Mouse (Mus musculus) liver, adult 2 months (tissue): Measurements from ENCODE around the gene Nkiras1.
"Not testable (repeated sequence)": the region's sequence is repeated elsewhere in the genome, so short reads cannot be mapped to it uniquely, and the experiment has no call there.

ENCODE experiments used
- CTCF ChIP-seq: fragments of 200-500 bp; IDR thresholded peaks from 2 replicates; pipeline ENCODE4 v1.5.1; 2011; ENCODE audit warnings: low read depth, low read length, control low read depth
- POLR2A ChIP-seq: fragments of 200-500 bp; IDR thresholded peaks from 2 replicates; pipeline ENCODE4 v1.6.1; 2011; ENCODE audit warnings: low read length, control low read depth; ENCODE audit not compliant: insufficient read depth; ENCODE audit errors: extremely low read depth

DNA sequence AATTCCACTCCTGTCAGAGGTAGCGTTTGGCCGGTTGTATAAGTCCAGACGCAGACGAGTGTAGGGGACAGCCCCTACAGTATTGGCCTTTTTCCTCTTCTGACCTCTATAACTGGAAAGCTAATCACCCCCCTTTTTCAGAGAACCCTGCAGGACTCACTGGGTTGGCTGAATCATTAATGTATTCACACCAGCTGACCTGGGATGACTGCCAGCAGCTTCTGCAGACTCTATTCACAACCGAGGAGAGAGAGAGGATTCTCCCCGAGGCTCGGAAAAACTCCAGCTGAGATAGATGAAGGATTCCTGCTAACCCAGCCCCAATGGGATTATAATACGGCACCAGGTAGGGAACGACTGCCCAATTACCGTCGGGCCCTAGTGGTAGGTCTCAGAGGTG, 44.8 kb upstream of the Nkiras1 start:
- TF ChIP-seq POLR2A, CTCF: not testable (repeated sequence)
